Mouse (Mus musculus) bone marrow macrophage, adult 2 months (primary cell): ENCODE data around the gene Coa7. TPM values are rescaled to one million over a fixed set of nuclear protein-coding genes. Genes with fewer than 3 reads are reported as not detected.
A peak's percentile ranks its signal among the peaks of the same experiment; 100 is the strongest.
"Not testable (repeated sequence)": the region's sequence is repeated elsewhere in the genome, so short reads cannot be mapped to it uniquely, and the experiment has no call there.

ENCODE experiments used
- H3K27ac ChIP-seq: 2 replicates; pipeline ENCODE4 v1.5.1; 2012; ENCODE audit warnings: low read depth, low read length; ENCODE audit not compliant: insufficient read depth
- H3K4me1 ChIP-seq: 2 replicates; pipeline ENCODE4 v1.6.1; 2012; ENCODE audit warnings: low read length; ENCODE audit not compliant: control insufficient read depth, insufficient read depth
- H3K4me3 ChIP-seq: 2 replicates; pipeline ENCODE4 v1.5.1; 2012; ENCODE audit warnings: mild to moderate bottlenecking, low read length, moderate library complexity; ENCODE audit not compliant: insufficient read depth
- CTCF ChIP-seq: IDR thresholded peaks from 2 replicates; pipeline ENCODE4 v1.5.1; 2012; ENCODE audit warnings: low read depth, mild to moderate bottlenecking, low read length, moderate library complexity
- POLR2A ChIP-seq: IDR thresholded peaks from 2 replicates; pipeline ENCODE4 v1.6.1; 2012; ENCODE audit warnings: mild to moderate bottlenecking, low read depth, low read length, borderline replicate concordance
- polyA plus RNA-seq: library from polyadenylated mRNA; stranded (reverse); fragments of >200 nt; gene quantifications from 2 replicates; pipeline ENCODE4 v1.2.4, GENCODE M21; 2012; ENCODE audit not compliant: missing spikeins, insufficient read depth, insufficient read length

The Coa7 gene
- polyA plus RNA-seq, 1 experiment = 7.9 TPM

DNA sequence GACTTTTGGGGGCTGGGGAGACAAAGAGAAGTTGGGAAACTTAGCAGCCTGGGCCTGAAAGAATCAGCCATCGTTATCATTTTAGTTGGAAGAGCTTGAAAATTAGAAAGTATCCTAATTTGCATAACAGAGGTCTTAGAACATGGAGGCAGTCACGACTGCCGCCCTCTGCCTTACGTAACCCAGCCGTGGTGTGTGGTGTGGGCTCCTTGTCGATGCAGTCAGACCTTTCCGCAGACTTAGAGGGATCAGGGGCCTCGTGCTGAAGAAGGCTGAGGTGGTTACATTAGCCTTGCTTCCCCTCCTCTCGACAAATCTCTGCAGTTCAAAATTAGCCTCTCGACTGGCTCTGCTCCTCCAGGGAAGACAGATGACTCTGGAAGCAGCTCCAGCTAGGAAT lies 10.9 kb downstream of the Coa7 start:
- no peak overlapping the region for H3K27ac ChIP-seq
- H3K4me3 ChIP-seq = no peak overlapping the region
- H3K4me1 ChIP-seq = no peaks in the 10 kb centered on the region
- TF ChIP-seq CTCF (no peak), POLR2A (no peak)

DNA sequence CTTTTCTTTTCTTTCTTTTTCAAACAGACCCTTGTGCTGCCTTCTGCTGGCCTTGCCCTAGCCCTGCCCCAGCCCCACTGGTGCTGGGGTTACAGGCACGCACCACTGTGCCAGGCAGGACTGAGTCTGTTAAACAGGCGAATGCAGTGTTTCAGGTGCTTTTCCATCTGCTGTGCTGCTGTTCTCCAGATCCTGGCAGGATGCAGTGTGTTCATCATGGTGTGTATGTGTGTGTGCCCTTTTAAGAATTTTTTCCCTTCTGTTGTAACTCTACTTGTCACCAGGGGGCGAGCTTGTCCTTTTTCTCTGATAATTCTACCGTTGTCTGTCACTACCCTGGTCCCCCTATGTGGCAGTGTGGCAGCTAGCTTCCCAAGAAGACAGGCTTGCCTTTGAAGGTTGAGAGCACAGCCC lies 11.3 kb downstream of the Coa7 start:
- no peak for TF ChIP-seq POLR2A
- peak; percentile 60 for TF ChIP-seq CTCF
- Histone ChIP-seq H3K4me3 (no peak overlapping the region), H3K4me1 (no peaks in the 10 kb centered on the region), H3K27ac (no peak overlapping the region)

DNA sequence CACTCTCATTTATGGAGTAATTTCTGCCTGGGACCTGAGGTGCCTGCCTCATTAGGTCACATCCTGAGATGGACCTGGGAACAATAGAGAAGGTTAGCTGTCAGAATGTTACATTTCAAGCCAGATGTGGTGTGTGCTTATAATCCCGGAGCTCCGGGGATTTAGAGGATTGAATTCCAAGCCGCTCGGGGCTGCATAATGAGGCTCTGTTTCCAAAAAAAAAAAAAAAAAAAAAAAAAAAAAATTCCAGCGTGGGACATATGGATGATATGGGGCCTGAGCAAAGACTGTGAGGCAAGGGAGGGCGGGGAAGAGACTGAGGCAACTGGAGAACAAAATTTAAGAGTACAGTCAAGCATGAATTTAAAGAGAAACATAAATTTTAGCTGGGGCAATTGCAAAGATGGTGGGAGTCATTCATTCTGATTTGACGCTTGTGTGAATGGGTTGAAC lies 16.7 kb downstream of the Coa7 start:
- H3K4me3 ChIP-seq = no peak overlapping the region
- TF ChIP-seq CTCF (no peak), POLR2A (no peak)
- peaks cover 20% of the 10 kb centered on the region for H3K4me1 ChIP-seq
- H3K27ac ChIP-seq = no peak overlapping the region

DNA sequence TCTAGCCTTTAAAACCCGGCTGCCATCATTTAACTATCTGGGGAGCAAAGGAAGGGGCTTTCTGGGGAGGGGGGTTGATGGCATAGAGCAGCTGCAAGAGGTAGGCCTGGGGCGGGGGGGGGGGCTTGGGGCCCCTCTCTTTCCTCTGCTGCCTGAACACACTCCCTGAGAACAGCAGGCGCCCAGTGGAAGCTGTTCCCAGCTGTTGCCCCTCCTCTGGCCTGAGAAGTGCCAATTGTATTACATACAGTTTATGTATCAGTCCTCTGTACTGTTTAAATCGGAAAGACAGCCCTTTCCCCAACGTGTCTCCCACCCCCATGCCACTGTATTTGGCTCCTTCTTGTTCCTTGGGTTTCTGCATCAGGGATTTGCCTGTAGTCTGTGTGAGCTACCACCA lies 17.9 kb downstream of the Coa7 start:
- H3K4me1 ChIP-seq = peaks cover 28% of the 10 kb centered on the region
- H3K27ac ChIP-seq = no peak overlapping the region
- TF ChIP-seq CTCF (no peak), POLR2A (no peak)
- no peak overlapping the region for H3K4me3 ChIP-seq

- no peak overlapping the region for H3K27ac ChIP-seq
These were observed 19.2 kb downstream of the Coa7 start for GRCm38 (mm10) chr4:108347111-108347510.

DNA sequence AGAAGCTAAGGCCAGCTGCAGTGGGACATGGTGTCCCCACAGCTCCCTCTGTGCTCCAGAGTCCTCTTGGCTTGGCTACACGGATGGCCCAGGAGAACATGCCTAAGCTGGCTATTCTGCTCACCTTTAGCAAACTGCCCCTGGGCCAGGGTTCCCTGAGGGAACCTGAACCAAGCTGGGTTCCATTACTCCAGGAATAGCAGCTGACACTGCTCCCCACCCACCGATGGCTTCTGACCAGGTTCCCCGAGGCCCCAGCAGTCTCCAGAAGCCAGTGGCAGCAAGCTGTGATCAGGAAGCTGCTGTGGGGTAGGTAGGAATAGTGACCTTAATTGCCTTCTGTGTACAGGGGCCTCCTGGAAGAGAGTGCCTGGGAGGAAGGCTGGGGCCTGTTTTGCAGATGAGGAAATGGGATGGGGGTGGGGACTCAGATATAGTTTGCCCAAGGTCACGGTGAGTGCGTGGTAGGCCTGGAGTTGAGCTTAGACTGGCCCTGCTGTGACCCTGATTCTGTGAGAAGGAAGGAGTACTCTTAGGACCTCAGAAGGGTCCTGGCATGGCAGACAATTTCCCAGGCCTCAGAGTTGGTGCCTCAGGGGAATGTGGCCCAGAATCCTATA lies 20.4 kb downstream of the Coa7 start:
- Histone ChIP-seq H3K4me1 (peaks cover 28% of the 10 kb centered on the region), H3K27ac (no peak overlapping the region), H3K4me3 (no peak overlapping the region)
- TF ChIP-seq CTCF = no peak
- TF ChIP-seq POLR2A = no peak

More at GRCm38 (mm10) chr4:108347111-108347510, 19.2 kb downstream of the Coa7 start:
- peaks cover 28% of the 10 kb centered on the region for H3K4me1 ChIP-seq
- peak overlapping the region; percentile 40 for H3K4me3 ChIP-seq
- TF ChIP-seq CTCF = no peak
- TF ChIP-seq POLR2A = no peak

DNA sequence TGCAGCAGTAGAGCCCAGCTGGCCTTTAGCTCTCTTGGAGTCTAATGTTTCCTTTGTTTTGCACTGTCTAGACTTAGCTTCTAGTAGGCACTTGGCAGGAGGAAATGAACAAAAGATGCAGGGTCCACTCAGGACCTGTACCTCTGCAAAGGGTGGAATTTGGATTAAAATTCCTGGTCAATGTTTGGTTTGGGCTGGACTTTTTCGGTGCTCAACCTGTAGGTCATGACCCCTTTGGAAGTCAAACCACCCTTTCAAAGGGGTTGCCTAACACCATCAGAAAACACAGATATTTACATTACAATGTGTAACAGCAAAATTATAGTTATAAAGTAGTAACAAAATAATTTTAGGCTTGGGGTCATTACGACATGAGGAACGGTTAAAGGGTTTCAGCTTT lies 21.1 kb downstream of the Coa7 start:
- peaks cover 28% of the 10 kb centered on the region for H3K4me1 ChIP-seq
- TF ChIP-seq POLR2A (no peak), CTCF (no peak)
- H3K27ac ChIP-seq = no peak overlapping the region
- H3K4me3 ChIP-seq = no peak overlapping the region

DNA sequence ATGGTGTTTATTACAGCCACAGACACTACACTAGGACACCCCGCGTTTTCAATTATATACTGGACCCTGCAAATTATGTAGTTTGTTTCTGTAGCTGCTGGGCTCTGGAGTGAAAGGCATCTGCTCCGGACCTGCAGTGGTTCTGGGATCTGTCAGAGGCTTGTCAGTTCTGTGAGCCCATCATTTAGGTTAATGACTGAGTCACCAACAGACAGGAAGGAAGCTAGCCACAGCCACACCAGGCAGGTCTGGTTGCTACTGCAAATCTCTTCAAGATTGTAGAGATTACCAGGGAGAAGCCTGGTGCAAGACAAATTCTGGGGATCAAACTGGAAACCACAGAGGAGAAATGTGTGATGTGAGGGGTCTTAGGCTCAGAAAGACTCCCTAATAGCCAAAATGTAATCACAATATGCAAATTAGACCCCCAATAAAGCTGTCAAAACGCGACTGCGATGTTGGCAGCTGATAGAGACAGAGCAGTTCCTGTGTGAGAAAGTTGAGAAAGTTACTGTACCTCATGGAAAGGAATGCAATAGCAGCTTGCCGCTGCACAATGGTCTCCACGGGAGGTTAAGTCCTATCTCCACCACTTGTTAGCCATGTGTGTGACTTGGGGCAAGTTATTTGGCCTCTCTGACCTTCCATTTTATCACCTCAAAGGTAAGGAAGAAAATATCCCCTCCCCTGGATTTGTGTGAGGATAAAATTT lies 22.1 kb downstream of the Coa7 start:
- Histone ChIP-seq H3K4me1 (peaks cover 28% of the 10 kb centered on the region), H3K27ac (no peak overlapping the region), H3K4me3 (no peak overlapping the region)
- TF ChIP-seq POLR2A (no peak), CTCF (no peak)

GRCm38 (mm10) chr4:108350819-108351218 lies 22.9 kb downstream of the Coa7 start:
- Histone ChIP-seq H3K27ac (no peak overlapping the region), H3K4me3 (no peak overlapping the region), H3K4me1 (peaks cover 28% of the 10 kb centered on the region)
- TF ChIP-seq CTCF (no peak), POLR2A (no peak)

GRCm38 (mm10) chr4:108353591-108353990 lies 25.7 kb downstream of the Coa7 start:
- peaks cover 14% of the 10 kb centered on the region for H3K4me1 ChIP-seq
- not testable (repeated sequence) for H3K4me3 ChIP-seq, H3K27ac ChIP-seq
